Mouse (Mus musculus): Measurements from ENCODE around the gene Pip5k1b. TPM values are rescaled to one million over a fixed set of nuclear protein-coding genes. Genes with fewer than 3 reads are reported as not detected.

Gene Pip5k1b
- 1 to 10 TPM in 1 of 26 experiments, under 1 TPM in 2, not detected in 23; 0.31 to 1.5 (median 0.50) TPM for total RNA-seq (2018; cell fraction: chromatin; rRNA removed)
- under 1 TPM in 10 of 26 experiments, not detected in 16; 0.04 to 0.24 (median 0.09) TPM for total RNA-seq (2018; cell fraction: cytosol; rRNA removed)
- total RNA-seq (2018; cell fraction: nucleus; rRNA removed): under 1 TPM in 3 of 26 experiments, not detected in 23; 0.24 to 0.34 (median 0.24) TPM
- polyA plus RNA-seq (2018): 0.11 TPM in 1 of 3 replicates, not detected in the others

DNA sequence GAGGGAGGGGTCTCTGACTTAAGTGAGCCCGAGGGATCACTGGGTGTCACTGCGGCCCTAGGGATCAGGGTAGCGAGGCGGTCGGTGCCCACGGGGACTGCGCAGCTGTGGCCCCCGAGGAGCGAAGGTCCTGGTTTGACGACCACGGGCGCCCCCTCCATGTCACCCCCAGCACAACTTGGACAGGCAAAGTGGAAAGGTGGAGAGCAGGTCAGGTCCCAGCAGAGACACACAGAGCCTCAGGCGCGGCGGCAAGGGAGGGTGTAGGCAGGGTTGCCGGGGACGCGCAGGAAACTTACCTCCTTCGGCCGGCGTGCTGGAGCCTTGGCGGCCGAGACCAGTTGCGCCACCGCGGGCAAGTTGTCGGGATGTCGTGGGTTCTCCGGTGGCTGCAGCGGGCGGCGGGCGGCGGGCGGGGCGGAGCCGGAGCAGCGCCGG is at the start of gene Pip5k1b:
Gene Pip5k1b (minus strand): TSS at position 407 of the 438 bp plus-strand sequence.
- H3K79me2 ChIP-seq (ENCODE audit: inconsistent target): no peaks in the 10 kb centered on the region
- H3K27ac ChIP-seq: no peak within 1 kb of the TSS
- no peak within 1 kb of the TSS for H3K4me3 ChIP-seq (ENCODE audit: inconsistent target)
- H3K36me3 ChIP-seq (ENCODE audit: inconsistent target): no peaks in the 10 kb centered on the region
- WGBS (ENCODE audit: missing documents): under 1% methylated on average over 39 of the region's 39 CpGs

DNA sequence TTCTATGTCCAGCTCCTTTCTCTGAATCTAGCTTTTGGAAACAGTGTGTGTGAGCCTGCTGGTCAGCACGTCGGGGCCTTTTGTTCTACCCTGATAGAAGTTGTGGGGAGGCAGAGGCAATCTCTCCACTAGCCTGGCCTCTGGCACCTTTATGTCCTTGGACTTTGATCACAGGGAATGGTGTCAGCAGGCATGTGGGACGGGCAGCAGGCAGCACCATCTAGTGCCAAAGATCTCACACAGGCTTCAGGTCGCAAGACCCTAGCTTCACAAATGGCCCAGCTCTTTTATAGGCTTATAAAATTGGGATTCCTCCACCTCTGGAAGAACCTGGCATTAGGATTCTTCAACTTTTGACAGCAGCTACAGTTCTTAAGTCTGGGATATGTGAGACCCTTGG is 48.4 kb upstream of the Pip5k1b start:
- WGBS (ENCODE audit: missing documents): 90% methylated on average over 4 of the region's 4 CpGs
- no peak overlapping the region for H3K4me3 ChIP-seq (ENCODE audit: inconsistent target)

DNA sequence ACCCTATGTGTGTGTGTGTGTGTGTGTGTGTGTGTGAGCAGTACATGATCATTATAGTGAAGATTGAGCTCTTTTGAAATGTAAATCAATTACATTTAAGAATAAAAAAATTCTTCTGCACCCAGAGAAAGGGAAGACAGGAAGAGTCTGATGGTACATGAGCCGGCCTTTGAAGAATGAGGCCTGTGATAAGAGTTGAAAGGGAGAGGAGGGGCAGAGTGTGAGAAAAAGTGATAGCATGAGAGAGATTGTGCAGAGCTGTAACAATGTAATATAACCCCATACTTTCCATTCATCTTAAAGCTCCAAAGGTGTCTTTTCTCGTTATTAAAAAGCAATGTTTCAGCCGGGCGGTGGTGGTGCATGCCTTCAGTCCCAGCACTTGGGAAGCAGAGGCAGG is 47.8 kb upstream of the Pip5k1b start:
- H3K4me3 ChIP-seq (ENCODE audit: inconsistent target): no peak overlapping the region
- no peaks in the 10 kb centered on the region for H3K36me3 ChIP-seq (ENCODE audit: inconsistent target)
- no peak overlapping the region for H3K27ac ChIP-seq
- WGBS (ENCODE audit: missing documents): 81% methylated on average over 4 of the region's 4 CpGs
- H3K79me2 ChIP-seq (ENCODE audit: inconsistent target): no peaks in the 10 kb centered on the region

More for the DNA sequence above, 48.4 kb upstream of the Pip5k1b start:
- no peaks in the 10 kb centered on the region for H3K79me2 ChIP-seq (ENCODE audit: inconsistent target)
- H3K27ac ChIP-seq: no peak overlapping the region
- H3K36me3 ChIP-seq (ENCODE audit: inconsistent target): no peaks in the 10 kb centered on the region

DNA sequence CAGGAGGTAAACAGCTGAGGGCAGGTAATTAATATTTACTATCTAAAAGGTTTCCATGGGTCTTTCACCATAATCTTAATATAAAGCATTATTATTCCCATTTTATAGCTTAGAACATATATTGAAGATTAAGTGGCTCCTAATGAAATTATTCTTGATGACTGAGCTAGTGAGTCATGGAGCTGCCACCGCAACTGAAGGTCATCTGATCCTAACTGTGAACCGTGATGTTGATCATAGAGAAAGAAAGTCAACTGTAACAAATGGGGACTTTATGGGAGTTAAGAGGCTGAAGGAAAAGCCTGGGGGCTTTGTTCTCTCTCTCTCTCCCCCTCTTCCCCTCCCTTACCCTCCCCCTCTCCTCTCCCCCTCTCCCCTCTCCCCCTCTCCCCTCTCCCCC is 31.1 kb upstream of the Pip5k1b start:
- Histone ChIP-seq H3K79me2 (ENCODE audit: inconsistent target) (no peaks in the 10 kb centered on the region), H3K4me3 (ENCODE audit: inconsistent target) (no peak overlapping the region), H3K36me3 (ENCODE audit: inconsistent target) (no peaks in the 10 kb centered on the region), H3K27ac (no peak overlapping the region)
- WGBS (ENCODE audit: missing documents): 85% methylated on average over 2 of the region's 2 CpGs

DNA sequence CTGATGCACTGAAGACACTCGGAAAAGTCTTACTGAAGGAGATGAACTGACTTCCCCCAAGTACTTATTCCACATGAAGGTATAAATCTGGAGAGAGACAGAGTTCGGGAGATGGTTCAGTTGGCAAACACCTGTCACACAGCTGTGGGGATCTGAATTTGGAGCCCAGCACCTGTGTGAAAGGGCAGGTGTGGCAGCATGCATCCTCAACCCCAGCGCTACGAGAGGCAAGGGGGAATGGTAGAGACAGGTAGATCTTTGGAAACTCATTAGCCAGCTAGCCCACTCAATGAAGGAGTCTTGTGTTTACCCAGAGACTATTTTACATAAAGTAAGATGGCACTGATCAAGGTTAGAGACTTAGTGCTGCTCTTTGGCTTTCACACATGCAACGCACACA is 29.5 kb upstream of the Pip5k1b start:
- Histone ChIP-seq H3K36me3 (ENCODE audit: inconsistent target) (no peaks in the 10 kb centered on the region), H3K79me2 (ENCODE audit: inconsistent target) (no peaks in the 10 kb centered on the region), H3K27ac (no peak overlapping the region), H3K4me3 (ENCODE audit: inconsistent target) (no peak overlapping the region)
- 98% methylated on average over 5 of the region's 5 CpGs for WGBS (ENCODE audit: missing documents)

DNA sequence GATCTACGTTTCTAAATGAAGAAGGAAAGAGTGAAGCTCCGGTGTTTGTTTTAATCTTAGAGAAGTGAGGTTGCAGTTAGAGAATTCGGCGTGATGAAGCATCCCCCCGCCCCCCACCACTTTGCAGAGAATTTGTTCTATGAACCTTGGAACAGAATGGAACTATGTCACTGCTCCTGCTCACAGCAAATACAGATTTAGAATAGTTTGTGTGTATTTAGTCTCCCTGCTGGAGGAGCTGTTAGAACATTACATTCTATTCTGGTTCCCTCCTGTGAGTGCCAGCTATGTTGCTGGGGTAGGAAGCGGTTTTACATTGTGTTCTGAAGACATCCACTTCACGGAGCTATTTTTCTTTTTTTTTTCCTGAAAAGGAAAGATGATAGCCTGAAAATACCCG is 28.3 kb upstream of the Pip5k1b start:
- 90% methylated on average over 8 of the region's 8 CpGs for WGBS (ENCODE audit: missing documents)
- H3K79me2 ChIP-seq (ENCODE audit: inconsistent target): no peaks in the 10 kb centered on the region
- H3K27ac ChIP-seq: no peak overlapping the region
- no peaks in the 10 kb centered on the region for H3K36me3 ChIP-seq (ENCODE audit: inconsistent target)
- no peak overlapping the region for H3K4me3 ChIP-seq (ENCODE audit: inconsistent target)

DNA sequence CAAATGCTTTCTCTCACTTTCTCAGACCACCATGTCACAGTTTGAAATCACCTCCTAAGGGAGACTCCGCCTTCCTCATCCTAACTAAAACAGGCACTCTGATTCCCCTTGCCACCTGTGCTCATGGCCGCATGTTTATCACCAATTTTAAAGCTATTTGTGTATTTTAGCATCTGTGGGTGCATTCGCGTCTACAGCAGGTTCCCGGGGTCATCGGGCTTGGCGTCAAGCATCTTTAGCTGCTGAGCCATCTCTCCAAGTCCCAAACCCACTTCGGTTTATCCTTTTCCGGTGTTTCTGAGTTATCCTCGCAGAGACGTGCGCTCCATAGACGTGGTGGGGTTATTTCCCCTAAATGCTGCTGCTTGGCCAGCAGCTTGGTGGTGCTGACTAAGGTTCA is 20.5 kb upstream of the Pip5k1b start:
- no peaks in the 10 kb centered on the region for H3K79me2 ChIP-seq (ENCODE audit: inconsistent target)
- H3K4me3 ChIP-seq (ENCODE audit: inconsistent target): no peak overlapping the region
- WGBS (ENCODE audit: missing documents): 93% methylated on average over 12 of the region's 13 CpGs
- no peak overlapping the region for H3K27ac ChIP-seq
- H3K36me3 ChIP-seq (ENCODE audit: inconsistent target): no peaks in the 10 kb centered on the region

DNA sequence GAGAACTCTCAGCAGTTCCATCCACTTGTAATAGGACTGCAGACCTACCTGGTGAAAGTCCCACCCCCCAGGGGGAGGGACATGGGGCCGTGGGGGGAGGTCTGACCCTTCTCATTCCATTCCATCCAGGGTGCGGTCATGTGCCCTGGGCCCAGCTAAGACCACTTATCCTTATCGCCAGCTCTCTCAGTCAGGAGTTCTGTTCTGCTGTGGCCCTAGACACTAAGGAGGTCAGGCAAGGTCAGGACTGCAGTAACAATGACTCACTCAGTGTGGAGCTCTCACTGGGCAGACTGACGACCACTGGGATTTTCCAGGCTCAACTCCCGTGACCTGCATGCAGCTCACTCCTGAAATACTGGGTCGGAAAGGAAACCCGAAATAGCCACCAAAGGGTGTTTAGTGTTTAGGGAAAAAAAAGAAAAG is 16.1 kb upstream of the Pip5k1b start:
- H3K4me3 ChIP-seq (ENCODE audit: inconsistent target): no peak overlapping the region
- 85% methylated on average over 6 of the region's 7 CpGs for WGBS (ENCODE audit: missing documents)
- H3K79me2 ChIP-seq (ENCODE audit: inconsistent target): no peaks in the 10 kb centered on the region
- no peaks in the 10 kb centered on the region for H3K36me3 ChIP-seq (ENCODE audit: inconsistent target)
- H3K27ac ChIP-seq: no peak overlapping the region

DNA sequence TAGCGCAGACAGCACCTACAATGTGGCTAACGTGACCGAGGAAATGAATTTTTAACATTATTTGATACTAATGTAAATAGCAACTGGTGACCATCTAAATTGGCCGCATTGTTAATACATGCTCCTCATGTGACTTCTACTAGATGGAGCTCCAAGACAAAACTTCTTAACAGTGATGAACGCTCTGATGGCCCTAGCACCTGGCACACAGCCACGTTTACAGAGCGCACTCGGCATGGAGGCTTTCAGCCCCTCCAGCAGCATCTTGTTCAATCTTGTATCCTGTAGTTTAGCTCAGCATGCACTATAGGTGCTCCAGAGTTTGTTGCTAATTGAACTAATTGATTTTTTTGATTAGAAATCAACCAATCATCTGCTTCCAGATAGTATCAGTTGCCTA is 15.3 kb upstream of the Pip5k1b start:
- Histone ChIP-seq H3K79me2 (ENCODE audit: inconsistent target) (no peaks in the 10 kb centered on the region), H3K27ac (no peak overlapping the region), H3K36me3 (ENCODE audit: inconsistent target) (no peaks in the 10 kb centered on the region), H3K4me3 (ENCODE audit: inconsistent target) (no peak overlapping the region)
- 91% methylated on average over 8 of the region's 8 CpGs for WGBS (ENCODE audit: missing documents)

DNA sequence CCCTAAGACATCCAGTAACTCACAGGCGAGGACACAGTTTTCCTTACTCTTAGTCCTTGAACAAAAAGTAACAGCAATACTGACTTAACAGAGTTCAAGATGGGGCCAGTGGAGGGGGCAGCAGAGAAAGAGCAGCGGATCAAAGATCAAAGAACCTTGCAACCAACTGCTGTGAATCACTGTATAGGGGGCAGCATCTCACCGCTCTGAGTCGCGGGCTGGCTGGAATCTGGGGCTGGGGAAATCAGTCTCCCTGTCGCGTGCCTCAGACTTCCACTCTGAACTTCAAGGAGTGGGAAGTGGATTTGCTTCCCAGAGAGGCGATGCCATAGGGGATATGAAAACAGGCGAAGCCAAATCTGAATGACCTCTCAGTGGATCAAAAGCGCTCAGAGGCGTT is 1.8 kb upstream of the Pip5k1b start:
- no peak overlapping the region for H3K4me3 ChIP-seq (ENCODE audit: inconsistent target)
- H3K79me2 ChIP-seq (ENCODE audit: inconsistent target): no peaks in the 10 kb centered on the region
- 33% methylated on average over 11 of the region's 11 CpGs for WGBS (ENCODE audit: missing documents)

DNA sequence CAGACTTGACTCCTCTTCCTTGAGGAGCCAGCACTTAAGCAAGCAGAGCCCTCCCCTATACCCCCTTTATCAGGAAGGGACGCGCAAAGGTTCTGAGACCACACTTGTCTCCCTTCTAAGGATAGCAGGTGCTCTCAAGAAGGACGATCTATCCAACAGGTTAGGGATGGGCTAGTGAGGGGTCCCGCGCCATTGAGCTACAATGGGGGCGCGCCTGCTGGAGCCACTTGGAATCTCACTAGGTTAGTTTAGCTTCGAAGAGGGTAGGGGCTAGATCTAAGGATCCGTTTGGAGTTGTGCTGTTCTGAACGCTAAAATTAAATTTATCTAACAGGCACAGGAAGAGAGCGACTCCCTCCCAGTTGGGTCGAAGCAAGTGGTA is 904 bp upstream of the Pip5k1b start:
- 3% methylated on average over 12 of the region's 12 CpGs for WGBS (ENCODE audit: missing documents)
- H3K36me3 ChIP-seq (ENCODE audit: inconsistent target): no peaks in the 10 kb centered on the region
- no peak overlapping the region for H3K4me3 ChIP-seq (ENCODE audit: inconsistent target)
- H3K27ac ChIP-seq: no peak overlapping the region
- no peaks in the 10 kb centered on the region for H3K79me2 ChIP-seq (ENCODE audit: inconsistent target)

More for the DNA sequence above, 1.8 kb upstream of the Pip5k1b start:
- H3K36me3 ChIP-seq (ENCODE audit: inconsistent target): no peaks in the 10 kb centered on the region
- no peak overlapping the region for H3K27ac ChIP-seq

DNA sequence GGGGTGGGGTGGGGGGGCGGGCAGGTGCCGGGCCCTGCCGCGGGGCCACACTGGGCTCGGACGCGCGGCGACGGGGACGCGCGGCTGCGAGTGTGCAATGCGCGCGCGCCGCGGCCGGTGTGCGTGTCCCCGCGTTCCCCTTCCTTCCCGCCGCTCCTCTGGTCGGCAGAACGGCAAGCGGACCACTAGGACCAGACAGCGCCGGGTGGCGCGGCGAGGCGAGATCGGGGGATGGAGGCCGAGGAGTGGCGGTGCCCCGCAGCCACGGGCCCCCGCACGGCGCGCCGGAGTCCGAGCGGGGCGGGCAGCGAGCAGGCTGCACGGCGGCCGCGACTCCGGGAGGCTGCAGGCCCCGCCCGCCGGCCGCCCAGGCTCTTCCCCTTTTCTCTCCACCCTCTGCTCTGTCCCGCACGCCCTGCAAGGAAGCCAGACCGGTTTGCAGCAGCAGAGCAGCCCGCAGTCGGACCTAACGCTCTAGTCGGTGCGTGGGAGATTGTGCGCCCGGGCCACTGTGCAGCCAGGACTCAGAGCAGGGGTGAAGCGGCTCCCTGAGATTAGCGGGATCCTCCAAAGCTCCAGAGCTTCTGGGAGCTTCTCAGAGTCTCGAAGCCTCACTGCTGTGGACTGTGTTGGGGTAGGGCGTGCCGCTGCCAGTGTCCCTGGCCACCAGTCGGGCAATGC is 372 bp upstream of the Pip5k1b start:
- H3K27ac ChIP-seq: no peak overlapping the region
- no peak overlapping the region for H3K4me3 ChIP-seq (ENCODE audit: inconsistent target)
- H3K79me2 ChIP-seq (ENCODE audit: inconsistent target): no peaks in the 10 kb centered on the region
- no peaks in the 10 kb centered on the region for H3K36me3 ChIP-seq (ENCODE audit: inconsistent target)
- WGBS (ENCODE audit: missing documents): under 1% methylated on average over 62 of the region's 74 CpGs

DNA sequence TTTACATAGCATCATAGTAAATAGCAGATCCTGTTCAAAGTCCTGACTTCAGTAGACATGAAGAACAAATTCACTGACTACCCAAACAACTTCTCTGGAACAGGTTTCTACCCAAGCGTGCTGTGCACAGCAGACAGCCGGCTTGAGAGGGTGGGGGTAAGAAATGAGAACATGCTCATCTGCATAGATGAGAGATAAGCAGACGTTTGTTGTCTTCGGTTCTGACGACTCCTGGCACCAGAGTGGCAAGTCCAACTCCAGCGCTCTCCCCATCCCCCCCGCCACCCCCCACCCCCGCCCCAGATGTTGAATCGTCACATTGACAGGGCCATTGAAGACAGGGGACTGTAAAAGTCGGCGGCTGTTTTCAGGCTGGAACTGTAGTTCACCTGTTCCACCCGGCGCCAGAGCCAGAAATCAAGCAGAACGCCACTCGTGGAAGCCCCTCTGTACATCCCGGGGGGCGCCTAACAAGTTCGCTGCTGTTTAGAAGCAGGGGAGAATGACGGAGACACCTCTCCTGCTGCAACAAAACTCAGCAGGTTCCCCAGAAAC is 684 bp downstream of the Pip5k1b start:
- Histone ChIP-seq H3K36me3 (ENCODE audit: inconsistent target) (no peaks in the 10 kb centered on the region), H3K27ac (no peak overlapping the region), H3K79me2 (ENCODE audit: inconsistent target) (no peaks in the 10 kb centered on the region), H3K4me3 (ENCODE audit: inconsistent target) (no peak overlapping the region)
- WGBS (ENCODE audit: missing documents): 0% methylated on average over 18 of the region's 19 CpGs

DNA sequence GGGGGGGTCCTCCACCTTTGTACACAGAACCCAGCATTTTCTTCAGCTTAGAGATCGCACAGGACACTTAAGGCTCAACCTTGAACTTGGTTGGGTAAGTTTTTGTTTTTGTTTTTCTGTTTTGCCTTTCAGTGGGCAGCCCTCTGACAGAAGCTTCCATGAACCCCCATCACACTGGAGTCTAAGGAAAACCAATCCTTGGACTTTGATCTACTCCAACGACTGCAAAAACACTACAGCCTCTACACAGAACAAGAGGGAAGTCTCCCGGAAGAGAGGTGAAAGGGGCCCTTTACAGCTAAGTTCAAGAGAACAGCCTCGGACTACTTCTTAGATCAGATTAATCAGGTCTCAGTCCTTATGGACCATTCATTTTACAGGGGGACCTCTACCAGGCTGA is 1.2 kb downstream of the Pip5k1b start:
- H3K27ac ChIP-seq: no peak overlapping the region
- H3K79me2 ChIP-seq (ENCODE audit: inconsistent target): no peaks in the 10 kb centered on the region
- H3K4me3 ChIP-seq (ENCODE audit: inconsistent target): no peak overlapping the region
- WGBS (ENCODE audit: missing documents): 22% methylated on average over 4 of the region's 4 CpGs
- no peaks in the 10 kb centered on the region for H3K36me3 ChIP-seq (ENCODE audit: inconsistent target)

DNA sequence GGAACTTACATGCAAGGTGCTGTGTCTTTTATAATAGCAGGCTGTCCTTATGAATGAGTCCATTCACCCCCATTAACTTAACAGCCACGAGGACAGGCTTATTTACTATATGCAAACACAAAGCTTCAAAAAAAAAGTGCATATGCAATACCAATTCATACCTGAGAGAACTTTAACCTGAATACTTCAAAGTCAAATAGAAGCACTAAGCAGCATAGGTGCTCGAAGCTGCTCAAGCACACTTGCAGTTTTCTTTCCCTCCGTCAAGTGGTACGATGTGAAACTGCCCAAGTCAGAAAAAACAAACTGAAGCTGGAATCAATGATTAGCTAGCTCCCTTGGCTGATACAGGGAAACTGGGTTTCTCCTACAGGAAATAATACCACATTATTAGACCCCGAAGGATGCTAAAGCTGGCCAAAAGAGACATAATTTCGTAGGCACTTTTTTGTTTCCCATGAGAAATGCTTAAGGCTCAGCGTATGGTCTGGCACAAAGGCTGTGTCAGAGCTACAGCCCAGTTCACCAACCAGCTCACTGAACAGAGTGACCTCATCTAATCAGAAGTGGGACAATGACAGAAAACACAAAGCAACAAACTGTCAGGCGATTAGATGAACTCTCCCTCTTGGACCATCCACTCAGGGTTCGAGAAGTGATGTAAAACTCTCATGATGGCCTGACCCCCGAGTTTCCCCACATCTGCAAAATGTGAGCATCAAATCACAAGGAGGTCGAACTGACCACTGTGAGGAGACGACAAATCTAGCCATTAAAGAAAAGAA is 2.2 kb downstream of the Pip5k1b start:
- Histone ChIP-seq H3K36me3 (ENCODE audit: inconsistent target) (no peaks in the 10 kb centered on the region), H3K79me2 (ENCODE audit: inconsistent target) (no peaks in the 10 kb centered on the region), H3K27ac (no peak overlapping the region), H3K4me3 (ENCODE audit: inconsistent target) (no peak overlapping the region)
- 82% methylated on average over 12 of the region's 12 CpGs for WGBS (ENCODE audit: missing documents)
